Mouse (Mus musculus) embryonic facial prominence, embryonic 11.5 days (tissue): ENCODE measurements around the gene Plgrkt. TPM values are rescaled to one million over a fixed set of nuclear protein-coding genes. Genes with fewer than 3 reads are reported as not detected.

Experiments used
- ATAC-seq: fragments of 200-750 bp; cut with Nextera tagmentation; replicated peaks from 2 replicates; pipeline ENCODE4 v1.8.0; 2017; ENCODE audit warnings: low read depth; ENCODE audit not compliant: insufficient number of reproducible peaks, low FRiP score, low TSS enrichment
- DNase-seq: peaks from one replicate; pipeline ENCODE4 v3.0.0-alpha.2; 2015; ENCODE audit warnings: low spot score
- H3K27ac ChIP-seq: fragments of 300-500 bp; sonication (generic); replicated peaks from 2 replicates; pipeline ENCODE4 v1.5.1; 2014; ENCODE audit warnings: mild to moderate bottlenecking, low read depth, low read length, control low read depth
- H3K27me3 ChIP-seq: fragments of 300-500 bp; sonication (generic); 2 replicates; pipeline ENCODE4 v1.6.1; 2014; ENCODE audit warnings: mild to moderate bottlenecking, low read length, moderate library complexity, mixed read lengths; ENCODE audit not compliant: control insufficient read depth, insufficient read depth
- H3K36me3 ChIP-seq: fragments of 300-500 bp; sonication (generic); replicated peaks from 2 replicates; pipeline ENCODE4 v1.6.1; 2014; ENCODE audit warnings: low read depth, mild to moderate bottlenecking, low read length, moderate library complexity, mixed read lengths; ENCODE audit not compliant: control insufficient read depth, insufficient read depth
- H3K4me1 ChIP-seq: fragments of 300-500 bp; sonication (generic); 2 replicates; pipeline ENCODE4 v1.6.1; 2014; ENCODE audit warnings: low read length, mixed read lengths; ENCODE audit not compliant: control insufficient read depth, insufficient read depth
- H3K4me2 ChIP-seq: fragments of 300-500 bp; sonication (generic); 2 replicates; pipeline ENCODE4 v1.6.1; 2014; ENCODE audit warnings: low read depth, mild to moderate bottlenecking, control low read depth, low read length, moderate library complexity
- H3K4me3 ChIP-seq: fragments of 300-500 bp; sonication (generic); 2 replicates; pipeline ENCODE4 v1.5.1; 2014; ENCODE audit warnings: low read depth, low read length, control low read depth
- H3K9ac ChIP-seq: fragments of 300-500 bp; sonication (generic); replicated peaks from 2 replicates; pipeline ENCODE4 v1.6.1; 2014; ENCODE audit warnings: mild to moderate bottlenecking, control low read depth, low read length
- H3K9me3 ChIP-seq: fragments of 300-500 bp; sonication (generic); replicated peaks from 2 replicates; pipeline ENCODE4 v1.6.1; 2016; ENCODE audit warnings: mild to moderate bottlenecking, low read length, inconsistent platforms, mixed read lengths; ENCODE audit not compliant: control insufficient read depth
- WGBS: fragments of 180-500 bp; shearing (Covaris S2); extraction: QIAGEN DNeasy Blood & Tissue Kit; methylation state at CpG from one replicate; pipeline ENCODE4 v1.1.7; 2014; 5-methylcytosine and 5-hydroxymethylcytosine counted together
- polyA plus RNA-seq: library from polyadenylated mRNA; unstranded; fragments of >200 nt; fragmentation: Nextera tagmentation; extraction: Ambion mirVana; gene quantifications from 2 replicates; pipeline ENCODE4 v1.2.1, GENCODE M21; 2014

Plgrkt gene
- polyA plus RNA-seq, 1 experiment from 2014 or later = 58.8 TPM

GRCm38 (mm10) chr19:29405388-29405787 is 38.2 kb upstream of the Plgrkt start:
- no peak overlapping the region for H3K4me2 ChIP-seq
- ATAC-seq (no peak), DNase-seq (peak; percentile 19)
- H3K9ac ChIP-seq = no peak overlapping the region
- WGBS = 47% methylated on average over 2 of the region's 2 CpGs
- H3K27me3 ChIP-seq = no peaks in the 10 kb centered on the region
- H3K4me1 ChIP-seq = peaks cover 6% of the 10 kb centered on the region
- H3K27ac ChIP-seq = no peak overlapping the region
- H3K9me3 ChIP-seq = no peaks in the 10 kb centered on the region
- H3K4me3 ChIP-seq = no peak overlapping the region
- no peaks in the 10 kb centered on the region for H3K36me3 ChIP-seq

DNA sequence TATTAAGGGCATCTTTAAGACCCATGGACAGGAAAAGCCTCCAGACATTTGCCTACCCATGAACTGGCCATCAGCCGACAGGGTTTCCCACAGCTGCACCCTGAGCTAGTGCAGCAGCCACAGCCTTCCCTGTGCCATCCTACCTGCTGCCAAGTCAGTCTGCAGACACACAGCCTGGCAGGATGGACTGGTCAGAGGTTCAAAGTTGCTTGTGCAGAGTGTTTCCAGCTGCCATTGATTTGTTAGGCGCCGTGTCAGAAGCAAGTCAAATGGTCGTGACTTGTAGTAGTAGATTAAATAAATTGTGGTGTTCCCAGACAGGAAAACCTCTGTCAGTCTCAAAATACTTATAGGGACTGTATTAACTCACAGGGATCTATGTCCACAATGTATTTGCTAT is 36.1 kb upstream of the Plgrkt start:
- 83% methylated on average over 4 of the region's 4 CpGs for WGBS
- H3K27me3 ChIP-seq = no peaks in the 10 kb centered on the region
- no peak overlapping the region for H3K4me2 ChIP-seq
- H3K27ac ChIP-seq = no peak overlapping the region
- no peaks in the 10 kb centered on the region for H3K36me3 ChIP-seq
- no peak overlapping the region for H3K9ac ChIP-seq
- no peak overlapping the region for H3K4me3 ChIP-seq
- H3K4me1 ChIP-seq = peaks cover 6% of the 10 kb centered on the region
- ATAC-seq (no peak), DNase-seq (no peak)
- H3K9me3 ChIP-seq = no peaks in the 10 kb centered on the region

- 91% methylated on average over 4 of the region's 4 CpGs for WGBS
Measured at GRCm38 (mm10) chr19:29402621-29403020, 35.4 kb upstream of the Plgrkt start.

GRCm38 (mm10) chr19:29400466-29400865 is 33.3 kb upstream of the Plgrkt start:
- H3K4me2 ChIP-seq = no peak overlapping the region
- H3K4me3 ChIP-seq = no peak overlapping the region
- no peaks in the 10 kb centered on the region for H3K36me3 ChIP-seq
- no peaks in the 10 kb centered on the region for H3K9me3 ChIP-seq
- H3K27me3 ChIP-seq = no peaks in the 10 kb centered on the region
- no peak overlapping the region for H3K27ac ChIP-seq
- WGBS = 87% methylated on average over 3 of the region's 3 CpGs
- DNase-seq (no peak), ATAC-seq (no peak)
- H3K4me1 ChIP-seq = no peaks in the 10 kb centered on the region
- no peak overlapping the region for H3K9ac ChIP-seq

More at GRCm38 (mm10) chr19:29402621-29403020, 35.4 kb upstream of the Plgrkt start:
- no peaks in the 10 kb centered on the region for H3K9me3 ChIP-seq
- no peaks in the 10 kb centered on the region for H3K27me3 ChIP-seq
- no peak overlapping the region for H3K27ac ChIP-seq
- DNase-seq = no peak
- no peak overlapping the region for H3K9ac ChIP-seq
- no peaks in the 10 kb centered on the region for H3K36me3 ChIP-seq
- no peak overlapping the region for H3K4me2 ChIP-seq
- peaks cover 6% of the 10 kb centered on the region for H3K4me1 ChIP-seq
- H3K4me3 ChIP-seq = no peak overlapping the region
- ATAC-seq = no peak

DNA sequence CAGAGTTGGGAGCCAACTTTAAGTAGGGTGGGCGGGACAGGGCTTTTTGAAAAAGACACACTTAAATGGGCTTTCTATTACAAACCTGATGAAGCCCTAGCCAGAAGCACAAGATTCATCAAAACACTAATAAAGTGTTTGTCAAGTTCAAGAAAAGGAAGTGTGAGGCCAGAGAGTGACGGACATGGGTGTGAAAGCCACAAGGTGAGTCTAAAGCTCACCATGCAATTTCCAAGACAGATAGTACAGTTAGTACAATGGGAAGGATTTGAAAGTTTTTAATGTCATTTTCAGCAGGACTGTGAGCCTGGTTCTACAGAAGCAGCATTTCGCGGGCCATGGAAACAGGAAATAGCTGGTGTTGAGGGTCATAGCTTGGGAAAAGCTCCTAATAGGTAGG is 32.6 kb upstream of the Plgrkt start:
- Histone ChIP-seq H3K27ac (no peak overlapping the region), H3K36me3 (no peaks in the 10 kb centered on the region), H3K9ac (no peak overlapping the region), H3K27me3 (no peaks in the 10 kb centered on the region), H3K9me3 (no peaks in the 10 kb centered on the region), H3K4me1 (no peaks in the 10 kb centered on the region), H3K4me2 (no peak overlapping the region), H3K4me3 (no peak overlapping the region)
- DNase-seq (no peak), ATAC-seq (no peak)
- 88% methylated on average over 4 of the region's 4 CpGs for WGBS

- no peaks in the 10 kb centered on the region for H3K27me3 ChIP-seq
- DNase-seq (no peak), ATAC-seq (no peak)
- H3K4me2 ChIP-seq = no peak overlapping the region
- no peaks in the 10 kb centered on the region for H3K9me3 ChIP-seq
- no peaks in the 10 kb centered on the region for H3K4me1 ChIP-seq
- WGBS = 53% methylated on average over 1 of the region's 1 CpGs
- H3K9ac ChIP-seq = no peak overlapping the region
- H3K36me3 ChIP-seq = no peaks in the 10 kb centered on the region
- H3K27ac ChIP-seq = no peak overlapping the region
- no peak overlapping the region for H3K4me3 ChIP-seq
Measured at GRCm38 (mm10) chr19:29396353-29396752, 29.2 kb upstream of the Plgrkt start.

- Histone ChIP-seq H3K4me1 (no peaks in the 10 kb centered on the region), H3K4me2 (no peak overlapping the region), H3K9ac (no peak overlapping the region), H3K27ac (no peak overlapping the region), H3K27me3 (no peaks in the 10 kb centered on the region), H3K9me3 (no peaks in the 10 kb centered on the region), H3K36me3 (no peaks in the 10 kb centered on the region), H3K4me3 (no peak overlapping the region)
- ATAC-seq (no peak), DNase-seq (no peak)
- WGBS = 97% methylated on average over 2 of the region's 2 CpGs
Measured at GRCm38 (mm10) chr19:29394721-29395120, 27.5 kb upstream of the Plgrkt start.

- no peak overlapping the region for H3K4me3 ChIP-seq
- 88% methylated on average over 9 of the region's 9 CpGs for WGBS
- no peak for DNase-seq
- ATAC-seq = no peak
- H3K9ac ChIP-seq = no peak overlapping the region
- H3K4me1 ChIP-seq = no peaks in the 10 kb centered on the region
- H3K27ac ChIP-seq = no peak overlapping the region
- no peaks in the 10 kb centered on the region for H3K36me3 ChIP-seq
- no peaks in the 10 kb centered on the region for H3K9me3 ChIP-seq
- no peaks in the 10 kb centered on the region for H3K27me3 ChIP-seq
- H3K4me2 ChIP-seq = no peak overlapping the region
Measured at GRCm38 (mm10) chr19:29393333-29393732, 26.1 kb upstream of the Plgrkt start.
